ENCODE assay signal across 18 mouse cellular contexts in the genomic region with DNA sequence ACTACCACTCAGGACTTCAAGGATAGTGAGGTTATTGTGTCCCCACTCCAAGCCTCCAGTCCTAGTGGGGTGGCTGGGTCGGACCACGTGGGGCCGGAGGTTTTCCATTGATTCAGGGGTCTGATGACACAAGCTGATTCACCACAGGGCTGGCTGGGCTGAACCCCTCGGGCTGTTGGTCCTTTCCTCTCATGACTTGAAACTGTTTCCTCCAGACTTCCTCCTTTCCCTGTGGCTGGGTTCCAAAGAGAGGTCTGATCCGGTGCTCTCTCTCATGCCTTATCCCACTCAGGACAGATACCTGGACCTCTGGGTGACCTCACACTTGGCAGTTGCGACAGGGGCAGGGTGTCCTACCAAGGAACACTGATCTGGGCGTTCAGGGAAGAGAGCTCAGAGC. TPM values are rescaled to one million over a fixed set of nuclear protein-coding genes. Genes with fewer than 3 reads are reported as not detected.
"Had no signal": no experiment of that assay in that cellular context is flagged by ENCODE, and none has a peak within 500 bp of the region (broad histone marks: within the 10 kb centered on the region; RNA-seq: fewer than 3 reads in every experiment).

No protein-coding gene starts in this region.

- H3K9me3 ChIP-seq: limb, embryonic 13.5 days; liver, embryonic 15.5 days; neural tube, embryonic 12.5 days had no signal

- H3K27me3 ChIP-seq: limb, embryonic 13.5 days; liver, embryonic 15.5 days; neural tube, embryonic 12.5 days had no signal

- H3K9ac ChIP-seq: limb, embryonic 13.5 days; liver, embryonic 15.5 days; lung, embryonic 14.5 days; neural tube, embryonic 12.5 days had no signal

- H3K4me3 ChIP-seq: limb, embryonic 13.5 days; liver, embryonic 15.5 days; neural tube, embryonic 12.5 days had no signal

- H3K36me3 ChIP-seq: limb, embryonic 13.5 days; neural tube, embryonic 12.5 days had no signal

- H3K4me2 ChIP-seq: limb, embryonic 13.5 days; liver, embryonic 15.5 days; lung, embryonic 14.5 days; neural tube, embryonic 12.5 days had no signal

- H3K4me1 ChIP-seq: limb, embryonic 13.5 days; neural tube, embryonic 12.5 days had no signal

- H3K27ac ChIP-seq: limb, embryonic 13.5 days; liver, embryonic 15.5 days; neural tube, embryonic 12.5 days had no signal

- ATAC-seq: intestine, postnatal 0 days had no signal

- DNase-seq: kidney, adult 8-10 months; kidney, postnatal 25 days; lung, embryonic 14.5 days; lung, postnatal 10 days; lung, postnatal 4 days; midbrain, embryonic 14.5 days; spleen, adult 18-20 months; thymus, postnatal 36 days had no signal

RNA-seq across cellular contexts. Expression of a gene that starts 3.9 kb away (rescaled TPM):
- total RNA-seq: layer of hippocampus, adult 18-20 months; layer of hippocampus, postnatal 10 days; left cerebral cortex, postnatal 36 days; liver, adult 2 months had no signal
- polyA plus RNA-seq: kidney, embryonic 16.5 days; liver, adult 2 months; lung, embryonic 14.5 days; neural tube, embryonic 12.5 days; stomach, embryonic 14.5 days had no signal

RNA-seq across cellular contexts. Expression of a gene that starts 17.2 kb away (rescaled TPM):
- total RNA-seq: liver, adult 2 months had no signal
- polyA plus RNA-seq: liver, embryonic 15.5 days; midbrain, embryonic 14.5 days; neural tube, embryonic 12.5 days had no signal
